Mouse (Mus musculus) MEL-GATA-1-ER (cell line): Measurements from ENCODE around the gene Acat3.
"Not testable (repeated sequence)": the region's sequence is repeated elsewhere in the genome, so short reads cannot be mapped to it uniquely, and the experiment has no call there.

Experiments used
- DNase-seq: peaks from one replicate; pipeline ENCODE4 v3.0.0-alpha.2; 2012; ENCODE audit warnings: low read depth; ENCODE audit errors: extremely low read depth

Acat3 gene

DNA sequence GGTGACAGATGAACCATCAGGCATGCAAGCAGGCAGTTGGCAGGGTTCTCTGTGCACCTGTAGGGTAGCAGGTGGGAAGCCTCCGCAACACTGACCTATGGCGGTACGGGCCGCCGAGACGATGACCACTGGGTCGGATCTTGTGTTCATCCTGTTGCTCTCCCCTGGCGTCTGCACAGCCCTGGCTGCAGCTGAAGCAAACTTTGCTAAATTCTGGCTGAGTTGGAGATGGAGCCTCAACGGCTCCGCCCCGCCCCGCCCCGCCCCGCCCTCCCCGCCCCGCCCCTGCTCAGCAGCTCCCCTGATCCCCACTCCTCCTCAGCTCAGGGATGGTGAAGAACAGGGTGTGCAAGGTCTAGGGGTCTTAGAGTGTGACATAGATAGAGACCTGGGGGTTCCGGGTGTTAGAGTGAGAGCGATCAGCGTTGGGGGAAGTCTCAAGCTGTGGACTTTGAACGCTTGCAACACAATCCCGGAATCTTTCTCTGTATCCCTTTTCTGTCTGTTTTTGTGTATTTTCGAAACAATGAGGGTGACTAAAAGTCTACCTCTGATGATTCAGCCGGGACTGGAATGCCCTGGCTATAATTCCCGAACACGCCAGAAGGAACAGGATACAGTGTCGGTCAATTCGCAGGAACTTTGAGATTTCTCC is at the start of gene Acat3:
Gene Acat3 (minus strand): TSS at position 450 of the 655 bp plus-strand sequence.
- no peak for DNase-seq

DNA sequence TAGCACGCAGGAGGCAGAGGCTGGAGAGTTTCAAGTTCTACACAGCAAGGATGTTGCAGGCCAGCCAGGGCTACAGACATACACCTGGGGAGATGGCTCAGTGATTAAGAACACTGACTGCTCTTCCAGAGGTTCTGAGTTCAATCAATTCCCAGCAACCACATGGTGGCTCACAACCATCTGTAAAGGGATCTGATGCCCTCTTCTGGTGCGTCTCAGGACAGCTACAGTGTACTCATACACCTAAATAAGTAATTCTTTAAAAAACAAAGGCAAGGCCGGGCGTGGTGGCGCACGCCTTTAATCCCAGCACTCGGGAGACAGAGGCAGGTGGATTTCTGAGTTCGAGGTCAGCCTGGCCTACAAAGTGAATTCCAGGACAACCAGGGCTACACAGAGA is 47.7 kb upstream of the Acat3 start:
- DNase-seq, result not testable (repeated sequence)

DNA sequence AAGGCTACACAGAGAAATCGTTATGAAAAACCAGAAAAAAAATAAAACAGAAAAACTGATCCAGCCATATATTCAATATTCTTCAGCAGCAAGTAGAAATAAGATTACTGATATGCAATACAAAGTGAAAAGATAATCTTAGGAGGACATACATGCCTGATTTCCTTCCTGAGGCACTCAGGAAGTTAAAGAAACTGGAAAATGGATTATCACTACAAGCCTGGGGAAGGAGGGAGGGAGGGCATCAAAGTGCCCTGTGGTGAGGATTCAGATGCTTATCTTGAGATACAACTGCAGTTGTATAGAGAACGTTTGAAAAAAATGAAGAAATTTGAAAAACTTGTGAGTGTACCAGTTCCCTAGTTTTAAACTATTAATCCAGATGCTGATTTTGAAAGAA is 43.6 kb upstream of the Acat3 start:
- DNase-seq, result no peak

DNA sequence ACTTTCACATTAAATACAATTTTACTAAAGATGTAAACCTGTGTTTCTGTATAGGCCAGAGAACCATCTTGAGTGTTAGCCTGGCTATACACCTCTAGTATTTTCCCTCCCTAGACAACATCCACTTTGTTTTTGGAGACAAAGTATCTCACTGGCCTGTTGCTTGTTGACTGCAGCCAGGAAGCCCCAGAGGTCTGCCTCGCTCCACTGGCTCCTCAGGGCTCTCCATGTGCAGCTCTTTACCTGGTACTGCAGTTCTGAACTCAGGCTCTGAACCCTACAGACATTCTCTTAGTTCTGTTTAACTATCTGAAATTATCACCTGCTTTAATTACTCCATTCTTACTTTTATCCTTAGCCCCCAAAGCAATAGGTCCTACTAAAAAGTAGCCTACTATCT is 38.1 kb upstream of the Acat3 start:
- DNase-seq, result no peak

DNA sequence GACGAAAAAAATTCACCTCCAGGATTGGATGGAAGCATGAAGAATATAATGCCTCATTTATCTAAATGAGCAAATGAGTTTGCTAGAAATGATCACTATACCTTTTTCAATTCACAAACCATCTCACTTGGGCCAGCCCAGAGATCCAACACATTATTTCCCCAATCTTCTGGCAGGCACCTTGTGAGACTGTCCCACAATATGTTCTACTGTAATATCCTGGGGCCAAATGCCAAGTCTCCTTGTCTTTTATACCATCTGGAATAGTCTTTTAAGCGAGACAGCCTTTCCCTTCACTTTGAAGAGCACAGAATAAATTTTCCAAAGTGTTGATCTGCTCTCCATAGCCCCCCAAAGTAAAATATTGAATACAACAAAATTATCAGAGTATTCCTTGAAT is 33.5 kb upstream of the Acat3 start:
- no peak for DNase-seq

DNA sequence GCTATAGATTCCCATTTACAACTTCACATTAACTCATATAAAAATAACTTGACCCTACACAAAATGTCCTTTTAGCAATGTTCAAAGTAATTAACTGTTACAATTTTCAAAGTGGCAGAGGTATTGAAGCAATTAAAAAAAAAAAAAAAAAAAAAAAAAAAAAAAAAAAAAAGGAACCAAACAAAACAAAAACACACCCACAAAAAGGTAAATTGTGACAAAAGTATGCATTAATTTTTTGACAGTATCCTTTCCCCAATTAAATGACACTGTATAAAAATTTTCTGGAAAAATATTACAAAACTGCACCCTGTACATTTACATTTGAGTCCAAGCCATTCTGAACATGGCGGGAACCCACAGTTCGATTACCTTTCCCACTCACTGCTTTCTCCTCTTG is 26.8 kb upstream of the Acat3 start:
- DNase-seq, result no peak

DNA sequence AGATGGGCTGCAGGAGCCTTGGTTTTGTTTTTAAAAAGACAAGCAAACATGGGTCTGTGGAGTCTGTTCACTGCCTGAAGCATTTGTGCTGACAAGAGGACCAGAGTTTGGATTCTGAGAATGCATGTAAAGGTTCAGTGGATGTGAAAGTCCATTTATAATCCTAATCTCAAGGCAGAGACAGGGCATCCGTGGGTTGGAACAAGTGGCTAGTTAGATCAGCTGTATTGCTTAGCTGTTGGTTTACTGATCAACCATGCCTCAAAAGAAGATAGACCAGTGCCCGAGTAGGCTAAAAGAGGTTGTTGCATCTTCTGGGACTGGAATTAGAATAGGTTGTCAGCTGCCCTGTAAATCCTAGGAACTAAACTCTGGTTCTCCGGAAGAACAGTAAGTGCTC is 23.1 kb upstream of the Acat3 start:
- no peak for DNase-seq

DNA sequence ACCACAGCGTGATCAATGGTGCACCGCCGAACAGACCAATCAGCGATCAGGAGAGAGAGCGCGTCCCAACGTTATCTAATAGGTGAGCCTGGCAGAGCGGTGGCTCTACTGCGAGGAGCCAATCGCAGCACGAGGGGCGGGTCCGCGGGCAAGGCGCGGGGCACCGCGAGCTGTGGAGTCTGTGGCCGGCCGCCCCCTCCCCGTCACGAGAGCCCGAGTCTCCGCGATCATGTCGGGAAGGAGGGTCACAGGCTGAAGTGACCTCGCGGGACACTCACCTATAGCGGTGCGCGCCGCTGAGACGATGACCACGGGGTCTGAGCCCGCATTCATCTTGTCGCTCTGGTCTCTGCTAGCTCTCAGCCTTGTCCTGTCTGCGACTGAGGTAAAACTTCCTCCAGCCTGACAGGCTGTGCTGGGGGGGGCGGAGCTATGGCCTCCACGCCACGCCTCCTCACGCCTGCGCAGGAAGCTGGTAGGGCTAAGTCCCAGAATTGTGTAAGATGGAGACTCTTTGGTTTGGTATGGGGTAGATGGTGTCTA is 20.0 kb upstream of the Acat3 start, which contains the start of gene Acat2:
Gene Acat2 (minus strand): TSS at position 417 of the 543 bp plus-strand sequence.
- peak; percentile 86 for DNase-seq

DNA sequence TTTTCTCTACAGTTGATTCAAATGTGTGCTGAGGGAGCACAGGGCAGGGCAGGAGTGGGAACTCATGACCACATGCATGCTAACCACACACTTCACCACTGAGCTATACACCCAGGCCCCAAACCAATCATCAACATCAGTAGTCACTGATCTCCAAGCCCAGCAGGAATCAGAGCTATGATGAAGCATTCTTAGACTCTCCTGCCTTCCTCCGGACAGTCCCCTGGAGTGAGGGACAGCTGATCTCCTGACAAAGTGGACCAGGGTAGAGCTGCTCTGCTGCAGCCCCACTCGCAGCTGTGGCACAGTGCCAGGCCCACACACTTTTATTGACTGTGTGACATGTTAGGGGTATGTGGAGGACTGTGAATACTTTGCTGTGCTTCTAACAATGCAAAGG is 19.0 kb upstream of the Acat3 start:
- not testable (repeated sequence) for DNase-seq

DNA sequence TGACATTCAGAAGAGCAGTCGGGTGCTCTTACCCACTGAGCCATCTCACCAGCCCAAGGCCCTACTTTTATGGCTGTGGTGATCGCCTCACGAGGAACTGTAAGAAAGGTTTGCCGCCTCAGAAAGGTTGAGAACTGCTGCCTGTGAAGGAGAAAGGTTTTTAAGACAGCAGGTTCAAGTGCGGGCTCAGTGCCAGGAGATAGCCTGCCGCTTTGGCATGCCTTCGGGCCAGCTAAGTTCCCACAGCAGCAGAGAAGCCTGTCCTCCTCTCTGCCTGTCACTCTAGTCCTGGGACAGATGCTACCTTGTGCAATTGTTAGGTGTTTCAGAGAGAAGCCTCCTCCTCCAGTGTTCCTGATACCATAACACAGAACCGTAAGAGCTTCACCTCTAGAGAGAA is 16.3 kb upstream of the Acat3 start:
- DNase-seq, result no peak

DNA sequence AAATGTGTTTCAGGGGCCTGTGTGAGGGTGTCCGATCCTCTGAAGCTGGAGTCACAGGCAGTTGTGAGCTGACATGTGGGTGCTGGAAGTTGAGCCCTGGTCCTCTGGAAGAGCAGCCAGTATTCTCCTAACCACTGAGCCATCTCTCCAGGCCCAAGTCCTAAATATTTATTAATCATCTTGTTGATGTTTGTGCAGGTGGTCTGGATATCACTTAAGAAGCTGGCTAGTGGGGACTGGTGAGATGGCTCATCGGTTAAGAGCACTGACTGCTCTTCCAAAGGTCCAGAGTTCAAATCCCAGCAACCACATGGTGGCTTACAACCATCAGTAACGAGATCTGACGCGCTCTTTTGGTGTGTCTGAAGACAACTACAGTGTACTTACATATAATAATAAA is 9.3 kb upstream of the Acat3 start:
- DNase-seq, result no peak

DNA sequence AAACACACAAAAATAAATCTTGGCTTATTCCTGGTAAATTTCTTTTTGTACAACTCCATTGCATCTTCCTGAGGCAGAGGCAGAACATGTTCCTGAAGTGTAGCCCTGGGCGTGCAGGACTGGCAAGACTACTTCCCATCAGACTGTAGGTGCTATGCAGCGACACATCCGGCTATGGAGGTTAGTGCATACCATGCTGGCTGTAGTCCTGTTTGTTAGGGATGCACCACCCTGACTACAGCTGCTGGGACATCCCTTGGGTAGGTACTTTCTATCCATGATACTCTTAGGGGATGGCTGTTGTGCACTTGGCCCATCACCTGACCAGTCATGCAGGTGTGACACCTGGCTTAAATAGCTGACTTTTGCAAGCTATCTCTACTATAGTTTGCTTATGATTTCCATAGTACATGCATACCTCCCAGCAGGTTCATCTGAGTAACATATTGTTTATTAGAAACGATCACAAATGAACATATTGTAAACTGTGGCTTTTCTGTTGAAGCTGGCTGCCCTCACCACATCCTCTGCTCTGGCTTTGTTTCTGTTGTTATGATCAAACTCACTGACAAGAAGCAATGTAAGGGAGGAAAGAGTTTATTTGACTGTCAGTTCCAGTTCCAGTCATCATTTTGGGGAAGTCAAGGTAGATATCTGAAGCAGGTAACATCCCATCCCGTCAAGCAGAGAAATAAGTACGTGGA is 2.2 kb upstream of the Acat3 start:
- DNase-seq, result no peak

DNA sequence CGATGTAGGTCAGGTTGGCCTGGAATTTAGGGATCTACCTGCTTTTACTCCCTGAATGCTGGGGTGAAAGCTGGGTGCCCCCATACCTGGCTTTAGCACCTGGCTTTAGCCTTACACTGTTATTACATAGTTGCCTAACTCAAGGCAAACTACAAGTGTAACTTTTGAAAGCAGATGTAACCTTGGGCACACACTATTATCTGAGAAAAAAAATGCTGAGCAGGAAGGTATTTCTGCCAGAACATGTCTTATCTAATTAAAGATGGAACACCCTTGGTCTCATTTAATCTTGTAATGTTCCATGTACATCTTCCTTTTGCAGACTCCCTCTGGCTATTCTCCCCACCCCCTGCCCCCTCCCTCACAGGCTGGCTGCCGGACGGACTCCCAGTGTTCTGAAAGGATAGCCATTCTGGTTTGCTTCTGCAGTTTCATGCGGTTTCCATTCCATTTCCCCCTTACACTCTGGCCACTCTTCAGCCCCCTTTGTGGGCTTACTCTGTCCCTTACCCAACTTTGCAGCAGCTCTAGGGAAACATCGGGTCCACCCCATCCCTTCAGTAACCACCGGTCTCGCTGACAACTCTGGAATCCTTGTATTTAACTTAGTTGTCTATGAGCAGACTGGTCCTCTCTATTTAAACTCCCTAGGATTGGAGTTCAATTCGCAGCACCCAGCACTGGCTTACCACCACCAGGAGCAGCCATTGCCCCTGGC is 1.3 kb upstream of the Acat3 start:
- no peak for DNase-seq

DNA sequence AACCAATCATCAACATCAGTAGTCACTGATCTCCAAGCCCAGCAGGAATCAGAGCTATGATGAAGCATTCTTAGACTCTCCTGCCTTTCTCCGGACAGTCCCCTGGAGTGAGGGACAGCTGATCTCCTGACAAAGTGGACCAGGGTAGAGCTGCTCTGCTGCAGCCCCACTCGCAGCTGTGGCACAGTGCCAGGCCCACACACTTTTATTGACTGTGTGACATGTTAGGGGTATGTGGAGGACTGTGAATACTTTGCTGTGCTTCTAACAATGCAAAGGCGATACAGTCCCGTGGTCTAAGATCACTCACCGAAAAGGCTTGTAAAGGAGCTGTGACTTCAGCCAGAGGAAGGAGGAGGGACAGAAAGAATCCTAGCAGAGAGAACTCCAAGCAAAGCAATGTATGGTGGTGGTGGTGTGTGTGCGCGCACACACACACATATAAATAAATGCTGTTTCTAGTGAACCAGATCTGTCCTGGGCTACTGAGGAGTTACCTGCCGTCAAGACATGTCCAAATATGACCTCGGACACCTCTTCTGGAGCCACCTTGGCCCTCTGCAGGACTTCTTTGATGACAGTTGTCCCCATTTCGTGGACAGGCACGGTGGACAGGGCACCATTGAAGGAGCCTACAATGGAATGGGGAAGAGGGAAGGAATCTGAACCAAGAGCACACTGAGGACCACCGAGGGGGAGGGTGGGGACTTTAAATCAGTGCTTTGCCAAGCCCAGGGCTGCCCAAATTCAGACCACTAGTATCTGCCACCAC is 837 bp downstream of the Acat3 start:
- DNase-seq, result not testable (repeated sequence)

DNA sequence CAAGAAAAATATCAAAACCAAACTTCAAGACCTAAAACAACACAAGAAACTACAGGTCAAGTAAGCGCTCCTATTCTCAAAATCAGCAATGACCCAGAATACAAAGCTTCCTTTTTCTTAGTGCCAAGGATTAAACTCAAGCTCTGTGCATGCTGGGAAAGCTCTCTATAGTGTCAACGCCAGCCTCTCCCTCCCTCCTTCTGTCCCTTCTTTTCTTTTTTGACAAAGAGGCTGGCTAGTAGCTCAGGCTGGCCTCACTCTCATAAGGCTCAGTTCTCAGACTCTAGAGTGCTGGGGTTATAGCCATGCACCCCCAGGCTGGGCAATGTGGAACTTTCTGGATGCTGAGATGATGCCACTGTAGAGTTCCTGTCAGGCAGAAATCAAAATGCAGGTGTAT is 2.3 kb downstream of the Acat3 start:
- DNase-seq, result no peak

DNA sequence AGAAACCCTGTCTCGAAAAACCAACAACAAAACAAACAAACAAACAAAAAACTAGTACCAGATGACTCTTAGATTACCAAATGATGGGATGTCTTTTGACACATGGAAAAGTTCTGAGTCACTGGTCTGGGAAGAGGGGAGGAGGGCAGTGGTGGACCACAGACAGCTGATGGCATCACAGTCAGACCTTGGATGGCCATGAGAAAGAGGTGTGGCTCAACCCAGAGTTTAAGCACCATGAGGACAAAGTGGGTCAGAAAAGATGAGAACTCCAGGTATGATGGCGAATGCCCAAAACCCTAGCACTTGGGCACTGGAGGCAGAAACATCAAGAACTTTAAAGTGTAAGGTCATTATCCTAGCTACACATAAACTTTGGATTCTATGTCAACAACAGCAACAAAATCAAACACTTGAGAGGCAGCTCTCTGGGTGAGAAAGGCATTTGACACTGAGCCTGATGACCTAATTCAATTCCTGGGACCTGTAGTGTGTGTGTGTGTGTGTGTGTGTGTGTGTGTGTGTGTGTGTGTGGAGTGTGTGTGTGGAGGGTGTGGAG is 2.9 kb downstream of the Acat3 start:
- DNase-seq, result no peak

DNA sequence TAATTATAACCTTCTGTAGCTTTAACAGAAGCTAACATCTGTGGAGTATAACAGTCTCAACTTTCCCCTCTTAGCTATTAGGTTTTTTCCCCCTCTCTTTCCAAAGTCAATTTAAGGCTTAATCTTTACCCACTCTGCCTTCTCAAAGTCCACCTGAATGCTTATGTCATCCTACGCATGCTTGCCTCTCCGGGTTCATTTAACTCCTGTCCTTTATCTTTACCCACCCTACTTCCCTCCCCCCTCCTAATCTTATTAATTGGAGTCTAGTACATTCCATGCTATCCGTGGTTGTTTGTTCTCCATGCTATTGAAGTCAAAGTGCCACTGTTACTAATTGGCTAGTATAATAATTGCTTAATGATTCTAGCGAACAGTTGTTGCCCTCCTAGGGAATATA is 4.7 kb downstream of the Acat3 start:
- DNase-seq, result no peak

DNA sequence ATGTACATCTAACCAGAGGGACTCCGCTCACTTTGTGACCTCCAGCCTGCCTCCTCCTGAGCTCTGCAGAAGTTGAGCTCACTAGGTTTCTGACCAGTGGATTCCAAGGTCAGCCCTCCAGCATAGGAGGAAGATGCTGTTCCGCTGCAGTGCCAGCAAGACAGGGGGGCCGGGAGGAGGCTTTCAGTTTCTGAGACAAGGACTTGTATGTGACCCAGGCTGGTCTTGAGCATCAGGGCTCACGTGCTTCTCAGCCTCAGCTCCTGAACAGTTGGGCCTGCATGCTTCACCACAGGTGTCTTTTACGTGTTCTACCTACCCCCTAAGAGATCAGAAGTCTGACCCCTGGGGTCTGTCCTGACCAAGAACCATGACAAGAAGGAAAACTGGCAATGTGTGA is 8.8 kb downstream of the Acat3 start:
- not testable (repeated sequence) for DNase-seq

DNA sequence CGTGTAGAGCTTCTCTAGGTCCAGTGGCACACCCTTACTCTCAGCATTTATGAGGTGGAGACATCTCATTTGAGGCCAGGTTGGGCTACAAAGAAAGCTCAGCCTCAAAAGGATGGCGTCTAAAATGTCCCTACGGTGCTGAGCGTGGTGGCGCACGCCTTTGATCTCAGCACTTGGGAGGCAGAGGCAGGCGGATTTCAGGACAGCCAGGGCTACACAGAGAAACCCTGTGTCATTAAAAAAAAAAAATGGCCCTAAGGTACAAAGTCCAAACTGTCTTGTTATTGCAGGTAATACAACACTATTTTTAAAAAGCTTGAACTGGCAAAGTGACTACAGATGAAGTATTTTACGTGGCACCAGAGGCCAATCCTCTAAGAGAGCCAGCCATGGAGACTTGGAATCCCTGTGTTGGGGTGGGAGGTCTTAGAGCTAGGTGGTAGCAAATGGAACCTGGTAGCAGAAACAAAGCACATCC is 14.7 kb downstream of the Acat3 start:
- DNase-seq, result no peak

DNA sequence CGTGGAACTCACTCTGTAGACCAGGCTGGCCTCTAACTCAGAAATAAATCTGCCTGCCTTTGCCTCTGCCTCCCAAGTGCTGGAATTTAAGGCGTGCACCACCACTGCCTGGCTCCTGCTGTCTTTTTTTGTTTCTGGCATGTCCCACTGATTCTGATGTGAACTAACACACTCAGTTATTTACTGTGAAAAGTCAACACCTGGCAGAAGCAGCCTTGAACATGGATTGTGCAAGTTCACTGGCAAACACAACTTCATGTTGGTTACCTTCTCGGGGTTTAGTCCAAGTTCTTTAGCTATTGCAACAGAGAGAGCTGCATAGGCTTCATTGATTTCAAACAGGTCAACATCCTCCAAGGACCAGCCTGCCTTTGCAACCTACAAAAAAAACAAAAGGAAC is 15.4 kb downstream of the Acat3 start:
- DNase-seq, result no peak

DNA sequence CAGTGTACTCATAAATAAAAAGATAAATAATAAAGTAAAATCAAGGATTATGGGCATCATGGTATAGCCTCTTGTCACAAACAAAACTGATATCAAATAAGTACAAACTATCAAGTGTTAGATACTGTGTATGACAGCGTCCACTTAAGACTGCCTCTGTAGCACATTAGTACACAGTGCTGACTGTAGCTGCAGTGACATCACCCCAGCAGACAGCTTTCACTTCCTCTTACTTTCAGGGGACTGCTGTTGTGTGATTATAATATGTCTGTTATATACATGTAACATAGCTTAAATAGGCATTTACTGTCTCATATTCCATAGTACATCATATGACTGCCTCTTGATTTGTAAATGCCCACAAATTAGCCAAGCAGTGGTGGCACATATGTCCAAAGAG is 19.3 kb downstream of the Acat3 start:
- no peak for DNase-seq
